Mouse (Mus musculus): ENCODE measurements around the gene Nhsl1.

Gene Nhsl1

DNA sequence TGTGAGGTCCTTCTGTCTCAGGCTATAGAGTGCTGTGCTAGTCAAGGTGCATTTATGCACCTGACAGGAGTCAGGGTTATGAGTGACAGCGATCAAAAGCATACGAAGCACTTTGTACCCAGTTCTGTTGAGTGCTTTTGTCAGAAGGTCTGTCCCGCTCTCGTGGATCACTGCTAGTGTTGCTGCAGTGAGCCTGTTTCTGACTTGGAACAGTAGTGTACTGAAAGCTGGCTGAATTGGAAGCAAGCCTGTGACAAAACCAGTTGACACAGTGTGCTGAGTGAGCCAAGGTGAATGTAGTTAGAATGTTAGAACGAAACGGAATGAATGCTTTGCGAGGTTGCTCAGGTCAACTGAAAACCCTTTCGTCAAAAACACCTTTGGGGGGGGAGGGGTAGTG is 82.2 kb downstream of the Nhsl1 start:
- DNase-seq (ENCODE audit: low spot score) = no peak

DNA sequence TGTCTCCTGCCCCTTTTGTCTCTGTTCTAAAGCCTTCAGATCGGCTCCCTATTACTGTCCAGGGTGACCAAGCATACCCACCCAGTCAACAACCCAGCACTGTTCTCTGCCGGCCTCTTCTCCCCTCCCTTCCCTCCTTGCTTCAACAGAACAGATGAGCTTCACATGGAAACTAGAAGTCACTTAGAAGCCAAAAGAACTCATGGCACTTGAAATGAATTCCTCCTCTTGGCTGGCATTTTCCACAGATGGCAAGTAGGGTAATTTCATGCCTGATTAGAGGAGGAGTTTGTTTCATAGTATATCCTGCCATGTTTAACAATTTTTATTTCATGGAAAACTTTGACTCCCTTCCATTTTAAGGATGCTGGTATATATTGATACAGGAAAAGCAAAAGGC is 85.2 kb downstream of the Nhsl1 start:
- DNase-seq (ENCODE audit: low spot score) = no peak

DNA sequence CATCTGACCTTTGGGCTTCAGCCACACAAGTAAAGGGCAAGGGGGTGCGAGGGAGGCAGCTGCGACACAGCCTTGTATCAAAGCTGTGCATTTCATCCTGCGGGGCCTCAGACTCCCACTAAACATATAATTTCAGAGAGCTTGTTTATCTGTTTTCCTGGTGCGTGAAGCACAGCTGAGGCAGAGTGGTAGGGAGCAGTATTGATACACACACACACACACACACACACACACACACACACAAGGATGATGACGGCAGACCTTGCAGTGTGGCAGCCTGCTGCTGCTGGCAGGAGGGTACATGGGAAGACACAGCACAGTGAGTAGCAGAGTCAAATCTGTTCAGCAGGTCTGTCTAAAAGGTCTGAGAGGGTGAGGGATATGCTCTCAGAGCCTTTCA is 85.9 kb downstream of the Nhsl1 start:
- no peak for DNase-seq (ENCODE audit: low spot score)

DNA sequence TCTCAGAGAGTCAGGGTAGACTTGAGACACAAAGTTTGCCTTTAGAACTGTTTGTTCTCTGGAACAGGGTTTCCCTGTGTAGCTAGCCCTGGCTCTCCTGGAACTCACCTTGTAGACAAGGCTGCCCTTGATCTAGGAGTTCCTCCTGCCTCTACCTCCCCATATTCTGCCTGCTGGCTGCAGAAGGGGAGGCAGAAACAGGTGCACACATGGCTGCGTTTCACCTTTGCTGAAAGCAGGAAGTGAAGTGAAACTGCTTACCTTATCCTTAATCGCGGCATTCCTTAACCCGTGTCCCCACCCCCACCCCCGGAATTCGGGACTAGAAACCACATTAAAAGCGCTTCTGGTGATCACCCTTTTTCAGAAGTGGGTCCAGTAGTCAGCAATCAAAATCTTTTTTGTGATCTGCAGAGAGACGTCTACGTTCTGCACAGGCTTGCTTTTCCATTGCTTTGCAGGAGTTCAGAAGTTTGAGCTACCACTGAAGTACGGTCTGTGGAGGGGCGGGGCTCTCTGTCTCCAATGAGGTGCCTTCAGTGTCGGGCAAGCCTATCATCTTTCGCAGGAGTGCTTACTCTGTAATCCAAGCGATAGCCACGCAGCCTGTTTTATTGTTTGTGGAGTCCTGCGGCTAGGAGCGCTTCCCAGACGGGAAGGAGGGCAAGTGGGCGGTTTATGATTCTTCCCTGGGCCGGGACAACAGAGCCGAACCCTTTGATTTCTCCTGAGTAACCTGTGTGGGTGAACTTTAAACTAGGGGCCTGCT is 88.5 kb downstream of the Nhsl1 start:
- peak; percentile 85 for DNase-seq (ENCODE audit: low spot score)

DNA sequence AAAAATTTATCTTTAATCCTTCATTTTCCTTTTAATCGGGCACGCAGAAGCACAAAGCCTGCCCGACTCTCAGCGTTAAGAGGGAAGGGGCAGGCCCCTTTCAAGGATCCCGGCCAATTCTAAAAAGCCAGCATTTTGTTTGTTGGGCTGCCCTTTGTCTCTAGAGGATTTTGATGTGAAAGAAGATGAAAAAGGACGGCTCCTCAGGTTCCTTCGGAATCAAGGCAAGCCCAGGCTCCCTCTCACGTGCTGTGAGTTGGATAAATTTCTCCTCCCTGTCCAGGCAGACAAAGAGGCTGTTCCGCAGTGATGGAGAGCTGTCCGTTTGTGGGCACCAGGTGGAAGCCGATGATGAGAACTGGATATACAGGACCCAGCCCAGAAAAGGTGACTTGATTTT is 89.3 kb downstream of the Nhsl1 start:
- DNase-seq (ENCODE audit: low spot score) = no peak

DNA sequence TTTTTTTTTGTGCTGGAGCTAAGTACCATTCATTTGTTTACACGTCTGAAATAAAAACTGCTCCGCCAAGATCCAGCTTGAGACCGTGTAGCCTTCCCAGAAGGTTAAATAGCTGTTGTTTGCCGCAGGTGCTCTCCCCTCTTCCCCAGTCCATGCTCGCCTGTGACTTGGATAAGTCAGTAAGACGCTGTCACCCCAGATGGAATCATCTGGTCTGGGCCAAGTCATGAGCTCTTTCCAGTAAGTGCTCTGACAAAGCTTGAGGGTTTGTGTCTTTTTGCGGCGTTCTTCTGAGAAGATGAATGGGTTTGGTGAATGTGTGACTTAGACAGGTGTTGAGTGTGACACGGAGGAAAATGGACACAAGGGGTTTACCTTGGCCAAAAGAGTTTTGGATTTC is 89.8 kb downstream of the Nhsl1 start:
- DNase-seq (ENCODE audit: low spot score) = no peak

DNA sequence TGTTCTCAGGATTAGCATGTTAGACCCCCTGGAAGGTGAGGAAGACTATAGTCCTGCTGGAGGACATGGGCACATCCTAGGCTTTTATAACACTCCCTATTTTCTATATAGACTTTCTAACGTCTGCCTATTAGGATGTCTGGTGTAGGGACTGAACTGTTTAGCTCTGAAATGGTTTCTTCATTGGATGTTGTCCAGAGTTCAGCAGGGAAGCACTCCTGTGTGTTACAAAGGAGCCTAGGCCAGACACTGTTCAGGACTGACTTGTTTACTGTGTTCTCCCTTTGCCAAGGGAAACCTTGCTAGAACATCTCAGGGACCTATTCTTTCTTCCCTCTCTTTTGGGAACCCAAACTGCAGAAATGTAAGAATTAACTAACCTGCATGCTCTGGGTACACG is 90.3 kb downstream of the Nhsl1 start:
- no peak for DNase-seq (ENCODE audit: low spot score)

DNA sequence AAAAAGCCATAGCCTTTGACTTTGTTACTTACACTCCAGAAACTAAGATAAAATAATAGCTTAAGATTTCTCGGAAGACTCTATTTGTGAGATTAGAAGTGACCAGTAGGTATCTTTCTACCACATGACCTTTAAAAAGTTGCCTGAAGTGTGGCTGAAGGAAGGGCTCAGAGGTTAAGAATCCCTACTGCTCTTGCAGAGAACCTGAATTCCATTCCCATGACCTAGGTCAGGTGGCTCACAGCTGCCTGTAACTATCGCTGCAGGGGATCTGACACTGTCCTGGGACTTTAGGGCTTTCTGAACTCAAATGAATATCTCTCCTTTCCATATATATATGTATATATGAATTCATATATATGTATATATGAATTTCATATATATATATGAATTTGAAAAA is 92.5 kb downstream of the Nhsl1 start:
- no peak for DNase-seq (ENCODE audit: low spot score)

DNA sequence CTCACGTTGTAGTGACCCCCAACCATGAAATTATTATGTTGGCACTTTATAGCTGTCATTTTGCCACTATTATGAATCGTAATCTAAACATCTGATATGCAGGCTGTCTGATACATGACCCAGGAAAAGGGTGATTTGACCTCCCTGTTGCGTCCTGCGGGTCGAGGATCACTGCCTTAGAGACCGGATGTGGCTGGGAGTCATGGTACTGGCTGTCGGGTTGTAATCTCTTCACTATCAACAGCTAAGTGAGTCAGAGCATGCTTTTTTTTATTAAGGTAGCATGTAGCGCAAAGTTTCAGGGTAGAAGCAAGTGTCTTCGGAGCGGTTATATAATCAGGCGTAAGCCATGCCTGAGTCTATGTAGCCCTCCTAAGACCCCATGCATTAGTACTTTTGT is 97.2 kb downstream of the Nhsl1 start:
- no peak for DNase-seq (ENCODE audit: low spot score)

DNA sequence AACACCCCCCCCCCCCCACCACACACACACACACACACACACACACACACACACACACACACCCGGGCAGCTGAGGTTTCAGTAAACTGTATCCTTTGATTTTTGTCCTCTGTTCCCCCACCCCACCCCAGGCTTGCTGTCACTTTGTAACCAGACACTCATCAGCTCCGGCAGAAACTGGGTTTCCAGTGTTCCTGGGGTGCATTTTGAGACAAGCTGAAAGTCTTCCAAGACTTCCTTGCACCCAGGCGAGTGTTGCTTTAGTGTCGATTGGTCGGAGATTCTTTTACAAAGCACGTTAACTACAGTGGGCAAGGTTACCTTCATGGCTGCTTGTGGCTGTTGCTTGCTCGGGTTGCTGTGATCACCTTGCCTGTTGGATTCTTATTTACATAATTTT is 99.4 kb downstream of the Nhsl1 start:
- no peak for DNase-seq (ENCODE audit: low spot score)

DNA sequence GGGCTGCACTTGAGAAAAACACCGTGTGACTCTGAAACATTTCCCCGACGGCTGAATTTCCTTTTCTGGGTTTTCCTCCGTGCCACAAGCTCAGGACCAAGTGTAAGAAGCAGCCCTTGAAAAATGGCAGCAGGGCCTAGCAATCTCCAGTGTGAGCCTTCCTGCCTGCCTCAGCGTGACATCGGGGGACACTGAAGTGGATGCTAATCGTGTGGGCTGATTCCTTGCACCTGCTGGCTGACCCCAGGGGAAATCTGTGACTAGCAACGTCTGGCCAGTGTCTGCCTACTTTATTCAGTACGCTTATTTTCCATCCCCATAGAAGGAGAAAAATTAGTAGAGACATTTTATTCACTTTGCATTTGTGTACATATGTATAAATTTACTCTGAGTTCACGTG is 100.7 kb downstream of the Nhsl1 start:
- DNase-seq (ENCODE audit: low spot score) = no peak

DNA sequence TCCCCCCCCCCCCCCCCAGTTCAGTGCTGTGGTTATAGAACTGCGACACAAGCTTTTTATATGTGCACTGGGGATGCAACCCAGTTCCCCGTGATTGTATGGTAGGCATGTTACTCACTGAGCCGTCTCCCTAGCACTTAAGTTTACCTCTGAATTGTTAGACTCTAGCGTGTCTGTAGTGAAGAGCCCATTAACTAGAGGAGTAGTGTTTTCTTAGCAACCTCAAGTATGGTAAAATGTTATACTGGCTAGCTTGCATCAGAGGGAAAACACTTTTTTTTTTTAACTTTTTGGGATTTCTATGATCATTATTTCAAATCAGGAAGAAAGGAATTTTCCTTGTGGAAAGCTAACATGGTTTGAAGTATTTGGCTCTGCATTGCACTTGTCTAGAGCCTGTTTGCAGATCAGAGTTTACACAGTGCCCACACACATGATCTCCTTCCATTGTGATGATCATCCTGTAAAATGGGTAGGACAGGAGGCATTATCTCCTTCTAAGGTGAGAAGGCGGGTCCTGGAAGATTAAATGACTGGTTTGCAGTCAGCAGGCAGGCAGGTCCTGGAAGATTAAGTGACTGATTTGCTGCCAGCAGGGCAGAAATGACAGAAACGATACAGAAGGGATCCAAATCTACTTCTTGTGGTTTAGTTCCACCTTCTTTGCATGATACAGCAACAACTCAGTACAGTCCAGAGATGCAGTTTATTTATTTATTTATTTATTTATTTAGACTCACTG is 101.6 kb downstream of the Nhsl1 start:
- DNase-seq (ENCODE audit: low spot score) = no peak

DNA sequence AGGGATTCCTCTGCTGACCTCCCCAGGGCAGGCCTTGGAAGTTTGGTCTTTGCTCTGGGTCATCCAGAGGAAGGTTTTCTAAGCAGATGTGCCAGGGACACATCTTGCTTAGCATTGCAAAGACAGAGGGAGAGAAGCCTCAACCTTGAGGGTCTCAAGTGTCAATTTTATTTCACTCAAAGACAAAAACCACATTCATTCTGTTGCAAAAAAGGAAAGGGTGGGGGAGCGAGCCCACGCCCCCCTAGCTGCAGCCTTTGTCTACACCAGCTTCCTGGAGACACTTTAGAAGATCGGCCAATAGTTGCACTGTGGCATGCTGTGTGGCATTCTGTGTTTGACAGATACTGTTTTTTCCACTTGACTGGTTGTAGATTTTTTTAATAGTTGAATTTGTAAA is 104.2 kb downstream of the Nhsl1 start:
- DNase-seq (ENCODE audit: low spot score) = no peak

DNA sequence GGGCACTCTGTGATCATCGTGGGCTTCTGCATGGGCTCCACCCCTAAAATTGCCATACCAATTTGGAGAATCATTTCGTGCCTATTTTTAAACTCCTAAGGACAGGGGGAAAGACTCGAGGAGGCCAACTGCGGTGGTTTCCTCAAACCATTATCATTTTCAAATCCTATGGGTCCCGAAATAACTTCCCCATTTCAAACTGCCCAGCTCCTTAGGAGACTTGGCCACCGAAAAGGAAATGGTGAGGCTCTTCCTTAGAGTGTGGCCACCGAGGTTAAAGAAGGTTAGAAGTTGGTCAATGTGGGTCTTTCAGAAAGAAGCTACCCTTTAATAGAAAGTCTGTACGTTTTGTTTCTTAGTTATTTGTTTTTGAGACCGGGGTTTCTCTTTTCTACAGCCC is 104.8 kb downstream of the Nhsl1 start:
- DNase-seq (ENCODE audit: low spot score) = no peak

DNA sequence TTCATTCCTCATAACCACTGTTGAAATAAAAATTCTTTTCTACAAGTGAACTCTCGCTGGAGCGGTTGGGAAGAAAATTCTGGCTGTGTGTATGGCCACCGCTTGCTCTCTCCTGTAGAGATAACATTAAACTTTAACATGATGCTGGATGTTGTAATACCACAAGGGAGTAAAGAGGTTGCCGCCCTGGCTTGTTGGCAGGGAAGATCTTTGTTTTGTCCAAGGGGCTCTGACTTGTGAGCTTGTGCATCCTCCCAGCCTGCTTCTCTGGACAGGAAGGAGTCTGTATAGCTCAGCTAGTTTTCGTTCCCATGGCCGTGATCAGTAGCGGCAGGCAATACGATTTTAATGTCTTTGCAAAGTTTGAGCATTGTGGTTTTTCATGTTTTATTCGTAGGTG is 109.1 kb downstream of the Nhsl1 start:
- peak; percentile 48 for DNase-seq (ENCODE audit: low spot score)

DNA sequence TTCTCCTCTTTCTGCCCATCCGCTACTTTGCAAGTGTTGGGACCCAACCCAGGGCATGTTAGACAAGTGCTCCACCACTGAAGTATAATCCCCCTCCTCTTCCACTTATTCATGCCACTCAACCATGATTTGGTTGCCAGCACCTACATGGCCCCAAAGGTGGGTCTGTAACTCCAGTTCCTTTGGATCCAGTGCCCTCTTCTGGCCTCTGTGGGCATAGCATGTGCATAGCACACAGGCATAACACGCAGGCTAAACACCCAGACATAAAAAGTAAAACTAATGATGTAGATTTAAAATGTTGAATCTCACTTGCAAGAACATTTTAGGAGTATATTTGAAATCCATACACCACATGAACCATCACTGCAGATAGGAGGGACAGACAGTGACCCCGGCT is 110.7 kb downstream of the Nhsl1 start:
- no peak for DNase-seq (ENCODE audit: low spot score)

DNA sequence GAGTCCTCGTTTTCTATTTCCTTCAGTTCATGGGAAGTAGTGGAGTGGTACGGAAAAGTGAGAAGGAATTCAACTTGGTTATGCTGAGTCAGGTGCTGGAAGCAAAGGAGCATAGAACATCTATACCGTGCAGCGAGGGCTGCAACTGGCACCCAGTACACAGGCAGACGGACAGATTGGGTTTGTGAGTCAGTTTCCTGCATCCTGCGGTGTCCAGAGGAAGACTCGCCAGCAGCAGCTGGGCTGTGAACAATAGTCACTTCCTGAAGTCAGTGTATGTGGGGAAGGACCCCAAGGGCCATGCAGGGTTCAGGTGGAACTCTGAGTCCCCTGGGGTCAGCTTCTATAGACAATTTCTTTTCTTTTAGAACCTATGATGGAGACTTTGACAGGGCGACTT is 111.4 kb downstream of the Nhsl1 start:
- peak; percentile 26 for DNase-seq (ENCODE audit: low spot score)

DNA sequence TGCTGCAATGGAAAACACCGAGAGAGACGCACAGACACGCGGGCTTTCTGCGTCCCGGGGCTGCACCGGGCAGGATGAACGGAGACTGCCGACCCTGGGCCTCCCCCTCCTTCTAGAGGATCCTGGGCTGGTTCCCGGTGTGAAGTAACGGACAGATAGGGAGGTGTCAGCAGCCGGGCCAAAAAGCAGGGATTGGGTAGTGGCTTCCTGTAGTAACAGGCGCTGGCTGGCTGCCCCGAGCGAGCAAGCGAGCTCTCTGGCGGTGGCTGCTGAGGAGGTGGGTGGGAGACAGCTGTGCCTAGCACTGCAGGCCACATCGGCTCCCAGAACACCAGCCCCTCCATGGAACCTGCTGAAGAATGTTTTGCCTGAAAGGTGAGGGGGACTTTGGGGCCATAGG is 112.2 kb downstream of the Nhsl1 start:
- DNase-seq (ENCODE audit: low spot score) = peak; percentile 71

DNA sequence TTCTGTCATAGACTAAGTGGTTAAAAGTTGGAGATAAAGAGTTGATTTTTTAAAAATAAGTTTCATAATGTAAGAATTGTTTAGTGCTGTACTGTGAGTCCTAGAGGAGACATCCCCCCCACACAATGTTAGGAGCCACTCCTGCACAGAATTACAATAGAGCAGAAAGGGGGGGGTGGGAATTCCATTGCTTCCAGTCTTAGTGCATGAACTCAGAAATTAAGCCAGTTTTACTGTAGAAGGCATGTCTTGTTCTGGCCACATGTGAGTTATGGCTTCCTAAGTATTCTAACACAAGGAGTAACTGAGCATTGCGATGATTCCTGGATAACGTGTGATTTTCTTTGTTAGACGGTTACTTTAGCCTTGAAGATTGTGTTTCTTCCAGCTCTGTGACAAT is 112.8 kb downstream of the Nhsl1 start:
- no peak for DNase-seq (ENCODE audit: low spot score)

DNA sequence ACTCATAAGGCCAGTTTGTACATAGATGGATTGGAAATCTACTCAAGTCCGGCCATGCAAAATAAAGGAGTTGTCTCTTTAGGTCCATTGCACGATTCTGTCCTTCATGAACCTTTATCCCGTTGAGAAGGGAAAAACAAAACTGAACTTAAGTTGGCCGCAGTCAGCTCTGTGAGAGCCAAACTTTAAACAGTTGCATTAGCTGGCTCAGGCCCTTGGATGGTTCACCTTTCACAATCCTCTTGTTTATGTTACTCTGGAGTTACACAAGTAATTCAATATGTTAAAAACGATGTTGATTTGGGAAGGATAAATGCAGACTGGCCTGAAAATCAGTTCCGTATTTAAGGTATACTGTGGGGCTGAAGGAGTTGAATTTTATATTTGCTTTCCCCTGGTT is 116.7 kb downstream of the Nhsl1 start:
- DNase-seq (ENCODE audit: low spot score) = no peak

DNA sequence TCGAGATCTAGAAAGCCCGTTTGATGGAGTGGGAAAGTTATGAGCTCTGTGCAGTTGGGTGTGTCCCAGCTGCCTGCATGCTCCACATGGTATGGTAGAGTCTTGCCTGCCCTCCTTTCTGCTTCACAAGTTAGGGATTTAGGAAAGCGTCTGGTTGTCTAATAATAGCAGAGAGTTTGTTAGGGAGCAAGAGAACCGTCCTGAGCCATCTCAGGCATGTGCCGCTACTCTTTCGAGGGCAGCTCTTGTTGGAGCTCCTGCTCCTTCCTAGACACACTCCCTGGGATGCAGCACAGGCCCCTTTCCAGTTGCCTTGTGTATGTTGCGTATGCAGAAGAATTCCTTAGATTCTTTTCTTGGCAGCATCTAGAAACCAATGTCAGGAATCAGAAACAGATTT is 117.2 kb downstream of the Nhsl1 start:
- no peak for DNase-seq (ENCODE audit: low spot score)

DNA sequence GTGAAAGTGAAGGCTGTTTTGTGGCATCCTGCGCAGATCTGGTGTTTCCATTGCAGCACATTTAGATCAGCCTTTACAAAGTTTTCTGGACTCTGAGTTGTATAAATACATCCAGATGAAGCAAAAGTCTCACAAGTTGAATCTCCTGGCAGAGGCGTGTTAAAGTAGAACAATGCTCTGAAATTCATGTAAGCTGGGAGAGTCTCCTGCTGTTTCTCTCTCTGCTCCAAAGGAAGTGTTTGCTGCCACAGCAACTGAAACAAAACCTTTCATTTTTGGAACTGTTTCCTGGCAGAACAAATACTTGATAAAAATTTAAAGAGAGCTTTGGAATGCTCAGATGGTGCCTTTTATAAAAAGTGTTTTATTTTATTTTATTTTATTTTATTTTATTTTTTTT is 118.8 kb downstream of the Nhsl1 start:
- DNase-seq (ENCODE audit: low spot score) = no peak

DNA sequence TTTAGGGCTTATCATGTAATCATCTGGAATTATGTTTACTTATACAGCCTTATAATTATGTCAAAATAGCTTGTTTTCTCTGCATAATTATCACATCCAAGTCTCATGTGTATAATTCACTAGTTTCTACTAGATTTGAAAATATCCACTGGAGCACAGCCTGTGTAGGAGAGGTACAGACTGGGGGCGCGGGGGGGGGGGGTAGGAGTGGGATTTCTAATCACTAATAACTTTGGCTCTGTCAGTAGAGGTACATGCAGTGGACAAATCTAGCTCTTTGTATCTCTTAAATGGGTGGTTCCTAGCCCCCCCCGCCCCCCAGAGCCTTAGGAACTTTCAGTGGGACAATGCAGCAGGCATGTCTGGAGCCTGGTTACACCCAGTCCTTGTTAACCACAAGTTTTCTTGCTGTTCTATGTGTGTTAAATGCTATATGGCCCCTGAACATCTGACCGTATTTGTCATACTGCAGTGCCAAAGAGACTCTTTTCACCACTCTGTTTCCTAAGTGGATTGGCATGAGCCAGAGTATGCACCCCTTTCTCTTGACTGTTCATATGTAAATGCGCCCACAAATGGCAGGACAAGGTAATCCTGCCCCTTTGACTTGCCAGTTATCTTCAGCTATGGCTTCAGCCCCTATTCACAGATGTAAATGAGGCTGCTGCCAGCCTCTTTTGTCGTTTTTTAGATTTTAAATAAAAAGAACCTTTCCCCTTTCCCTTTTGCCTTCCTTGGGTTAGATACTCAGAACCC is 127.0 kb downstream of the Nhsl1 start:
- no peak for DNase-seq (ENCODE audit: low spot score)

All from lung, postnatal 25 days (tissue).